Mouse (Mus musculus) left cerebral cortex, adult 11 months (tissue): ENCODE data around the gene Fubp1.
A peak's percentile ranks its signal among the peaks of the same experiment; 100 is the strongest.

Experiments used
- DNase-seq: peaks from one replicate; pipeline ENCODE4 v3.0.0; 2022; ENCODE audit warnings: low spot score

The Fubp1 gene

GRCm38 (mm10) chr3:152235238-152235637 lies 25.0 kb downstream of the Fubp1 start:
- no peak for DNase-seq

- DNase-seq = no peak
Measured at GRCm38 (mm10) chr3:152235805-152236204, 25.6 kb downstream of the Fubp1 start.

GRCm38 (mm10) chr3:152238836-152239235 lies 28.6 kb downstream of the Fubp1 start:
- no peak for DNase-seq

GRCm38 (mm10) chr3:152239592-152239991 lies 29.4 kb downstream of the Fubp1 start:
- DNase-seq = no peak

- no peak for DNase-seq
Measured at GRCm38 (mm10) chr3:152241098-152241497, 30.9 kb downstream of the Fubp1 start.

- no peak for DNase-seq
Measured at GRCm38 (mm10) chr3:152243304-152243703, 33.1 kb downstream of the Fubp1 start.

- no peak for DNase-seq
Measured at GRCm38 (mm10) chr3:152245273-152245910, 35.2 kb downstream of the Fubp1 start.

- no peak for DNase-seq
Measured at GRCm38 (mm10) chr3:152247708-152248107, 37.5 kb downstream of the Fubp1 start.

GRCm38 (mm10) chr3:152250487-152250886 lies 40.3 kb downstream of the Fubp1 start:
- DNase-seq = no peak

- DNase-seq = no peak
Measured at GRCm38 (mm10) chr3:152257528-152257927, 47.3 kb downstream of the Fubp1 start.

- DNase-seq = peak; percentile 67
Measured at GRCm38 (mm10) chr3:152259409-152259808, 49.2 kb downstream of the Fubp1 start.

GRCm38 (mm10) chr3:152260362-152260761 lies 50.1 kb downstream of the Fubp1 start:
- DNase-seq = no peak

GRCm38 (mm10) chr3:152261436-152261835 lies 51.2 kb downstream of the Fubp1 start:
- DNase-seq = no peak

- DNase-seq = no peak
Measured at GRCm38 (mm10) chr3:152261948-152262347, 51.7 kb downstream of the Fubp1 start.

GRCm38 (mm10) chr3:152264374-152264773 lies 54.2 kb downstream of the Fubp1 start:
- DNase-seq = no peak

GRCm38 (mm10) chr3:152264830-152265229 lies 54.6 kb downstream of the Fubp1 start:
- DNase-seq = no peak

- DNase-seq = no peak
Measured at GRCm38 (mm10) chr3:152265351-152266035, 55.3 kb downstream of the Fubp1 start.

- no peak for DNase-seq
Measured at GRCm38 (mm10) chr3:152266036-152266421, 55.8 kb downstream of the Fubp1 start, which contains the start of gene Nexn. Nexn (minus strand) TSS chr3:152266350.

- DNase-seq = no peak
Measured at GRCm38 (mm10) chr3:152268099-152268498, 57.9 kb downstream of the Fubp1 start.

GRCm38 (mm10) chr3:152271071-152271710 lies 61.0 kb downstream of the Fubp1 start:
- DNase-seq = no peak

GRCm38 (mm10) chr3:152271876-152272275 lies 61.7 kb downstream of the Fubp1 start:
- DNase-seq = no peak

GRCm38 (mm10) chr3:152272974-152273685 lies 62.9 kb downstream of the Fubp1 start:
- DNase-seq = no peak

- no peak for DNase-seq
Measured at GRCm38 (mm10) chr3:152275008-152275407, 64.8 kb downstream of the Fubp1 start.
